Mouse (Mus musculus) hindbrain, embryonic 13.5 days (tissue): ENCODE data around the gene Shld2. TPM values are rescaled to one million over a fixed set of nuclear protein-coding genes. Genes with fewer than 3 reads are reported as not detected.

Source experiments
- ATAC-seq: fragments of 200-750 bp; cut with Nextera tagmentation; 2 replicates; pipeline ENCODE4 v1.8.0; 2017; ENCODE audit warnings: moderate TSS enrichment; ENCODE audit not compliant: low FRiP score
- H3K27ac ChIP-seq: fragments of 300-500 bp; sonication (generic); 2 replicates; pipeline ENCODE4 v1.5.1; 2015; ENCODE audit warnings: inconsistent platforms, mild to moderate bottlenecking, moderate library complexity
- H3K27me3 ChIP-seq: fragments of 300-500 bp; sonication (generic); 2 replicates; pipeline ENCODE4 v1.6.1; 2015; ENCODE audit warnings: mild to moderate bottlenecking, inconsistent platforms
- H3K36me3 ChIP-seq: fragments of 300-500 bp; sonication (generic); 2 replicates; pipeline ENCODE4 v1.6.1; 2015; ENCODE audit warnings: mild to moderate bottlenecking, inconsistent platforms
- H3K4me1 ChIP-seq: fragments of 300-500 bp; sonication (generic); replicated peaks from 2 replicates; pipeline ENCODE4 v1.6.1; 2015; ENCODE audit warnings: inconsistent platforms
- H3K4me2 ChIP-seq: fragments of 300-500 bp; sonication (generic); 2 replicates; pipeline ENCODE4 v1.6.1; 2015; ENCODE audit warnings: inconsistent platforms, mild to moderate bottlenecking, moderate library complexity
- H3K4me3 ChIP-seq: fragments of 300-500 bp; sonication (generic); 2 replicates; pipeline ENCODE4 v1.5.1; 2015; ENCODE audit warnings: mild to moderate bottlenecking, inconsistent platforms
- H3K9ac ChIP-seq: fragments of 300-500 bp; sonication (generic); 2 replicates; pipeline ENCODE4 v1.6.1; 2015; ENCODE audit warnings: mild to moderate bottlenecking, inconsistent platforms
- H3K9me3 ChIP-seq: fragments of 300-500 bp; sonication (generic); 2 replicates; pipeline ENCODE4 v1.6.1; 2016; ENCODE audit warnings: inconsistent platforms
- WGBS: fragments of 180-500 bp; shearing (Covaris S2); methylation state at CpG from one replicate; pipeline ENCODE4 v1.1.7; 2015; 5-methylcytosine and 5-hydroxymethylcytosine counted together
- polyA plus RNA-seq: library from polyadenylated mRNA; unstranded; fragments of >200 nt; fragmentation: Nextera tagmentation; extraction: Ambion mirVana; gene quantifications from 2 replicates; pipeline ENCODE4 v1.2.1, GENCODE M21; 2015

Shld2 gene
- polyA plus RNA-seq, 1 experiment from 2014 or later = 5.9 TPM

GRCm38 (mm10) chr14:34226566-34226965 lies 83.7 kb downstream of the Shld2 start:
- Histone ChIP-seq H3K4me3 (no peak overlapping the region), H3K4me2 (no peak overlapping the region), H3K27ac (no peak overlapping the region), H3K27me3 (peaks cover 3% of the 10 kb centered on the region), H3K4me1 (no peaks in the 10 kb centered on the region), H3K9me3 (no peaks in the 10 kb centered on the region), H3K9ac (no peak overlapping the region), H3K36me3 (no peaks in the 10 kb centered on the region)
- 81% methylated on average over 4 of the region's 4 CpGs for WGBS
- ATAC-seq = no peak

GRCm38 (mm10) chr14:34225986-34226385 lies 84.3 kb downstream of the Shld2 start:
- WGBS = 89% methylated on average over 9 of the region's 9 CpGs
- peaks cover 9% of the 10 kb centered on the region for H3K27me3 ChIP-seq
- H3K27ac ChIP-seq = no peak overlapping the region
- H3K4me3 ChIP-seq = no peak overlapping the region
- no peaks in the 10 kb centered on the region for H3K4me1 ChIP-seq
- no peaks in the 10 kb centered on the region for H3K36me3 ChIP-seq
- no peaks in the 10 kb centered on the region for H3K9me3 ChIP-seq
- no peak for ATAC-seq
- no peak overlapping the region for H3K9ac ChIP-seq
- no peak overlapping the region for H3K4me2 ChIP-seq

- no peak overlapping the region for H3K4me2 ChIP-seq
- no peaks in the 10 kb centered on the region for H3K36me3 ChIP-seq
- H3K9me3 ChIP-seq = no peaks in the 10 kb centered on the region
- peaks cover 34% of the 10 kb centered on the region for H3K27me3 ChIP-seq
- no peak for ATAC-seq
- no peak overlapping the region for H3K27ac ChIP-seq
- WGBS = 79% methylated on average over 5 of the region's 5 CpGs
- H3K9ac ChIP-seq = no peak overlapping the region
- no peak overlapping the region for H3K4me3 ChIP-seq
- peaks cover 6% of the 10 kb centered on the region for H3K4me1 ChIP-seq
These were observed 86.9 kb downstream of the Shld2 start for GRCm38 (mm10) chr14:34223362-34223898.

GRCm38 (mm10) chr14:34221416-34222077 lies 88.7 kb downstream of the Shld2 start:
- no peak for ATAC-seq
- no peak overlapping the region for H3K4me2 ChIP-seq
- H3K4me1 ChIP-seq = peaks cover 6% of the 10 kb centered on the region
- H3K9ac ChIP-seq = no peak overlapping the region
- H3K36me3 ChIP-seq = no peaks in the 10 kb centered on the region
- no peak overlapping the region for H3K27ac ChIP-seq
- no peaks in the 10 kb centered on the region for H3K9me3 ChIP-seq
- 66% methylated on average over 5 of the region's 5 CpGs for WGBS
- no peak overlapping the region for H3K4me3 ChIP-seq
- H3K27me3 ChIP-seq = peaks cover 42% of the 10 kb centered on the region

- WGBS = 70% methylated on average over 5 of the region's 5 CpGs
- ATAC-seq = no peak
These were observed 89.9 kb downstream of the Shld2 start for GRCm38 (mm10) chr14:34220426-34220825.

GRCm38 (mm10) chr14:34219786-34220198 lies 90.5 kb downstream of the Shld2 start:
- peak; percentile 32; the same call in 1 of the 2 replicates for ATAC-seq

More at GRCm38 (mm10) chr14:34220426-34220825, 89.9 kb downstream of the Shld2 start:
- H3K9me3 ChIP-seq = no peaks in the 10 kb centered on the region
- H3K4me1 ChIP-seq = peaks cover 9% of the 10 kb centered on the region
- H3K9ac ChIP-seq = no peak overlapping the region
- H3K4me3 ChIP-seq = no peak overlapping the region
- no peak overlapping the region for H3K27ac ChIP-seq
- no peaks in the 10 kb centered on the region for H3K36me3 ChIP-seq
- H3K4me2 ChIP-seq = no peak overlapping the region
- peaks cover 42% of the 10 kb centered on the region for H3K27me3 ChIP-seq

GRCm38 (mm10) chr14:34219295-34219694 lies 91.0 kb downstream of the Shld2 start, which contains the start of gene Syt15:
Gene Syt15 (plus strand): TSS chr14:34219595.
- Histone ChIP-seq H3K9me3 (no peaks in the 10 kb centered on the region), H3K4me3 (peak within 1 kb of the TSS; percentile 29), H3K36me3 (no peaks in the 10 kb centered on the region), H3K27ac (no peak within 1 kb of the TSS), H3K4me2 (peak within 1 kb of the TSS; percentile 52), H3K27me3 (peaks cover 42% of the 10 kb centered on the region), H3K9ac (peak within 1 kb of the TSS; percentile 59), H3K4me1 (peaks cover 9% of the 10 kb centered on the region)
- 77% methylated on average over 6 of the region's 6 CpGs for WGBS
- ATAC-seq = no peak

More at GRCm38 (mm10) chr14:34219786-34220198, 90.5 kb downstream of the Shld2 start:
- WGBS = 7% methylated on average over 29 of the region's 29 CpGs
- H3K4me2 ChIP-seq = peak overlapping the region; percentile 52
- H3K4me1 ChIP-seq = peaks cover 9% of the 10 kb centered on the region
- H3K36me3 ChIP-seq = no peaks in the 10 kb centered on the region
- peaks cover 42% of the 10 kb centered on the region for H3K27me3 ChIP-seq
- H3K4me3 ChIP-seq = peak overlapping the region; percentile 29
- H3K27ac ChIP-seq = no peak overlapping the region
- no peaks in the 10 kb centered on the region for H3K9me3 ChIP-seq
- peak overlapping the region; percentile 59 for H3K9ac ChIP-seq

GRCm38 (mm10) chr14:34215451-34216127 lies 94.7 kb downstream of the Shld2 start:
- H3K4me1 ChIP-seq = peaks cover 9% of the 10 kb centered on the region
- H3K36me3 ChIP-seq = no peaks in the 10 kb centered on the region
- H3K27ac ChIP-seq = no peak overlapping the region
- peaks cover 29% of the 10 kb centered on the region for H3K27me3 ChIP-seq
- no peak overlapping the region for H3K4me2 ChIP-seq
- no peak overlapping the region for H3K4me3 ChIP-seq
- ATAC-seq = no peak
- WGBS = 63% methylated on average over 6 of the region's 6 CpGs
- H3K9ac ChIP-seq = no peak overlapping the region
- H3K9me3 ChIP-seq = no peaks in the 10 kb centered on the region

GRCm38 (mm10) chr14:34209942-34210341 lies 100.4 kb downstream of the Shld2 start:
- no peak for ATAC-seq
- Histone ChIP-seq H3K36me3 (no peaks in the 10 kb centered on the region), H3K4me1 (no peaks in the 10 kb centered on the region), H3K27me3 (0 out of 2 replicates have a peak, but pooled peaks cover 2% of the 10 kb centered on the region), H3K4me3 (no peak overlapping the region), H3K9ac (no peak overlapping the region), H3K4me2 (no peak overlapping the region), H3K9me3 (no peaks in the 10 kb centered on the region), H3K27ac (no peak overlapping the region)
- 93% methylated on average over 4 of the region's 4 CpGs for WGBS

- no peak for ATAC-seq
- Histone ChIP-seq H3K9ac (no peak overlapping the region), H3K4me1 (no peaks in the 10 kb centered on the region), H3K36me3 (no peaks in the 10 kb centered on the region), H3K27me3 (0 out of 2 replicates have a peak, but pooled peaks cover 2% of the 10 kb centered on the region), H3K4me3 (no peak overlapping the region), H3K4me2 (no peak overlapping the region), H3K9me3 (no peaks in the 10 kb centered on the region), H3K27ac (no peak overlapping the region)
- 53% methylated on average over 4 of the region's 4 CpGs for WGBS
These were observed 101.2 kb downstream of the Shld2 start for GRCm38 (mm10) chr14:34209080-34209479.

- 58% methylated on average over 2 of the region's 2 CpGs for WGBS
- Histone ChIP-seq H3K9ac (no peak overlapping the region), H3K4me1 (no peaks in the 10 kb centered on the region), H3K27me3 (0 out of 2 replicates have a peak, but pooled peaks cover 2% of the 10 kb centered on the region), H3K4me2 (no peak overlapping the region), H3K27ac (no peak overlapping the region), H3K36me3 (no peaks in the 10 kb centered on the region), H3K9me3 (no peaks in the 10 kb centered on the region), H3K4me3 (no peak overlapping the region)
- ATAC-seq = no peak
These were observed 101.6 kb downstream of the Shld2 start for GRCm38 (mm10) chr14:34208651-34209050.

- Histone ChIP-seq H3K27ac (no peak overlapping the region), H3K27me3 (0 out of 2 replicates have a peak, but pooled peaks cover 5% of the 10 kb centered on the region), H3K9me3 (no peaks in the 10 kb centered on the region), H3K36me3 (no peaks in the 10 kb centered on the region), H3K4me3 (no peak overlapping the region), H3K4me1 (no peaks in the 10 kb centered on the region), H3K9ac (no peak overlapping the region), H3K4me2 (no peak overlapping the region)
- no peak for ATAC-seq
- WGBS = 83% methylated on average over 6 of the region's 6 CpGs
These were observed 102.3 kb downstream of the Shld2 start for GRCm38 (mm10) chr14:34207996-34208395.
